Mouse (Mus musculus) left cerebral cortex, postnatal 25 days (tissue): ENCODE measurements around the gene Polr3c. TPM values are rescaled to one million over a fixed set of nuclear protein-coding genes. Genes with fewer than 3 reads are reported as not detected.
A peak's percentile ranks its signal among the peaks of the same experiment; 100 is the strongest.
"Not testable (repeated sequence)": the region's sequence is repeated elsewhere in the genome, so short reads cannot be mapped to it uniquely, and the experiment has no call there.

ENCODE experiments used
- DNase-seq, 2 experiments: peaks; one replicate each; pipeline ENCODE4 v3.0.0; 2022; ENCODE audit warnings: low spot score in 2 of 2, mixed read lengths in 1 of 2
- intact Hi-C: fragments of 180-260 bp; cut with DNase I; formaldehyde crosslinking; loops from one replicate; pipeline ENCODE4 v1.15.1; 2025
- total RNA-seq, 2 experiments: library from RNA; stranded (reverse); gene quantifications; 2 replicates each; pipeline ENCODE4 v1.2.3; 2021

Polr3c gene
- total RNA-seq = 10 to 100 TPM; 25.0 to 27.5 TPM

DNA sequence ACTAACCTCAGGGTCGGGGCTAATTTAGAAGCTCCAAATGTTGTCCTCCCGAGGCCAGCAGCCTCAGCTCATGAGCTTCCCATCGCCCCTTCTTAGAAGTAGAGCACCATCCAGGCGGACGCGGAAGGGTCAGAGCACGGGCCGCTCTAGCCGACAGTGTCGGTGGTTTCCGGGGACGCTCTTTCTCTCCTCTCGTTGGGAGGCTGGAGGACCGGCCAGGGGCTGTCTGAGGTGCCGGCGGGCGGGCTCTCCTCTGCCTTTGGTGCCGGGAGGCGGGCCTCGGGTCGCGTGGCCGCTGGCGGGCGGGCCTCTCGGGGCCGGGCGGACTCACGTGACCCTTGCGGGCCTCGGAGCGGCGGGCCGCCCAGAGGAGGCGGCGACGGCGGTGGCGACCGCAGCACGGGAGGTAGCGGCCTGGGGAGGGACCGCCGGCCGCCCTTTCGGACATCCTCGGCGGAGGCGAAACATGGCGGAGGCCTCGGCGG, at the start of gene Polr3c, which contains the start of gene Rnf115:
Polr3c (minus strand) TSS at position 286 of the 485 bp plus-strand sequence.
Rnf115 (plus strand) TSS at position 322 of the 485 bp plus-strand sequence.
- intact Hi-C loops = no loop called here
- peak; percentile 96 to 97 for DNase-seq

DNA sequence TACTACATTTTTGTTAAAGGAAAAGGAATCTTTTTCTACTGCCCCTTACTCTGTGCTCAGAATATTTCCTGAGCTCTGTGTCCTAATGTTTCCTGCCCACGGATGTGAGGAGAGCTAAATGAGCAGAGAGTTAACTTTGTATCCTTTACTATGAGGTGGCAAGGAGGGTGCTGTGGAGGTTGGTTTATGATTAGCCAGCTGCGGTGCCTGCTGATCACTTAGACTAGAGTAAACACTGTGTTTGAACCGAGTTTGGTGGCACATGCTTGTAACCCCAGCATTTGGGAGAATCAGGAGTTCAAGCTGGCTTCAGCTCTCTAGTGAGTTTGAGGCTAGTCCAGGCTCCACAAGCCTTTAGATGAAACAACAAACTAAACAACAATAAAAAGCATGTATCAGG, 49.7 kb upstream of the Polr3c start:
- intact Hi-C loops = no loop called here
- DNase-seq = no peak

DNA sequence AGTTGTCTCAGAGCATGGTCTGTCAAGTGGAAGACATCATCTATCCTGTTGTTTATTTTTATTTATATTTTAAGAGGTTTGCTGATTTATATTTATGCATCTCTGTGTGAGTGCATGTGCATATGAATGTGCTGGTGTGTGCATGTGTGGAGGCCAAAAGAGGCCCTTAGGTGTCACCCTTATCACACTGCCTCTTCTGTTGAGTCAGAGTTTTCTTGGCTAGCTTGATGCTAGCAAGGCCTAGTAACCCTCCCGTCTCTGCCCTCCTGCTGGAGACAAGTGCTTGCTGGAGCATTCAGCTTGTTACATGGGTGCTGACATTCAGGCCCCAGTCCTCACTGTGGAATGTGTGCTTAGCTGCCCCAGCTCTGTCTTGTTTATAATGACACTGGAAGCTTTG, 45.5 kb upstream of the Polr3c start:
- DNase-seq = no peak
- intact Hi-C loops = no loop called here

DNA sequence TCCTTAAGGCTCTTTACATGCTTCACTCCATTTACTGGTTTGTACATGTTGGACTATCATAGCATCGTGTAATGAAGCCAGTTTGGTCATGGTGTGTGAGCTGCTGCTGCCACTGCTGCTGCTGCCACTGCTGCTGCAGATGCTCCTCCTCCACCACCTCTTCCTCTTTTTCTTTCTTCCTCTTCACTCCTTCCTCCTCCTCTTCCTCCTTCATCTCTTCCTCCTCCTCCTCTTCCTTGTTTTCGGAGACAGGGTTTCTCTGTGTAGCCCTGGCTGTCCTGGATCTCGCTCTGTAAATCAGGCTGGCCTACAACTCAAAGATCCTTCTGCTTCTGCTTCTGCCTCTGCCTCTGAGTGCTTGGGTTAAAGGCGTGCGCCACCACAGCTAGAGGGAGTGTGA, 42.5 kb upstream of the Polr3c start:
- intact Hi-C loops = no loop called here
- no peak for DNase-seq

DNA sequence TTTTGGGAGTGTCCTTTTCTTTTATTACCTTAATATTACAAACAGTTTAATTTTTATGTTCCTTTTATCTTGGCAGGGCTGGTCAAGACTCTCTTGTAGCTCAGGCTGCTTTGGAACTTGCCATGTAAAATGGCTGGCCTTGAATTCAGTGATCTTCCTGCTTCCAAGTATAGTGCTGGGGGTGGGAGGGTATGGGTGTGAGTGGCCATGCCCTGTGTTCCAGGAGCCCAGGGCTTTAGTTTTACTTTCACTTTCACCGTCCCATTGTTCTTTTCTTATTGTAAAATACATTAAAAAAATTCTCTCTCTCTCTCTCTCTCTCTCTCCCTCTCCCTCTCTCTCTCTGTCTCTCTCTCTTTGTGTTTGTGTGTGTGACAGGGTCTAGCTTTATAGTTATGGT, 37.1 kb upstream of the Polr3c start:
- DNase-seq = no peak
- intact Hi-C loops = no loop called here

DNA sequence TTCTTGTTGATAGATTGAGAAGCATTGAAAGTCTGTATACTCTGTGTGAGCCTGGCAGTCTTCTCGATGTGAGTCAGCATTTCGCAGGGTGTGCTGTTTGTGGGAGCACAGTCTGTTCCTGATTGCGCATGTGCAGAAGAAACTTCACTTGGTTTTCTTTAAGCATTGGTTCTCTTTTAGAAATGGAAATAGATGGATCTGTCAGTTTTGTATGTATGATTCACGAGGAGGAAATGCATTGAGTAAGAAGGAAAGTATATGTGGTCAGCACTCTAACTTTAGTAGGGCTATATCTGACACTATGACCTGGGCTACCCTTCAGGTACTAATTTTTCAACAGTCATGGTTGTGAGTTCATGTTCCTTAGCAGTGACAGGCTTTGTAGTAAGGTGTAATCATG, 32.3 kb upstream of the Polr3c start:
- intact Hi-C loops = no loop called here
- DNase-seq = peak; percentile 13 to 75

DNA sequence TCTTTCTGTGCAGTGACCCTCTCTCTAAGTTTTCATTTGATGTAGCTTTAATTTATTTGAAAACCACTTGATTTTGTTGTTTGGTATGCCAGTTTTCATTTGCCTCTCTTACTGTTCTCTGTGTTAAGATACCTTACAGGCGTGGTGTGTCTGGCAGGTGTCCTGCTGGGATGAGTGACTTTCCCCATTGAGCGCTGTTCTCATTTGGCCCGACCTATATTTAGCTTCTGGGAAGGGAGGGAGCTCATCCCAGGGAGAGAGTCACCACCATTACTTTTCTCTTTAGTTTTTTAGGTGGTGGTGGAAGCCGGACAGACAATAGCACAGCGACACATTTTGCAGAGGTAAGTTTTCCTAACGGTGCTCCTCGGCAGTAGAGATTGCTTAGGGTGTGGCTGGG, 30.3 kb upstream of the Polr3c start:
- intact Hi-C loops = no loop called here
- peak in 1 of 2 experiments; percentile 25 for DNase-seq

DNA sequence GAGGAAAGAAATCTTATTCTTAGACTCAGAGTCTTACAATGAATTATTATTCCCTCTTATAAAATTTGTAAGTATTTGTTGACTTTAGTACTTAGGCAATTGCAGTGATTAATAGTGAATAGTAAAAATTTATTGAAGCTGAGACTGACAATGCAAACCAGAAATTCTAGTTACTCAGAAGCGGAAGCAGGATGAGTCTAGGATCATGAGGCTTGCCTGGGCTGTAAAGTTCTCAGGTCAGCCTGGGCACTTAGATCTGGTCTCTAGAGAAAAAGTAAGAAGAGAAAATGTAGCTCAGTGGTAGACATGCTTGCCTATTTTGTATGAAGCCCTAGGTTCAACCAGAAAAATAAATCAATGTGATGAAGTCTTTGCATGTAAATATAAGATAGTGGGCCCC, 28.5 kb upstream of the Polr3c start:
- no peak for DNase-seq
- intact Hi-C loops = no loop called here

DNA sequence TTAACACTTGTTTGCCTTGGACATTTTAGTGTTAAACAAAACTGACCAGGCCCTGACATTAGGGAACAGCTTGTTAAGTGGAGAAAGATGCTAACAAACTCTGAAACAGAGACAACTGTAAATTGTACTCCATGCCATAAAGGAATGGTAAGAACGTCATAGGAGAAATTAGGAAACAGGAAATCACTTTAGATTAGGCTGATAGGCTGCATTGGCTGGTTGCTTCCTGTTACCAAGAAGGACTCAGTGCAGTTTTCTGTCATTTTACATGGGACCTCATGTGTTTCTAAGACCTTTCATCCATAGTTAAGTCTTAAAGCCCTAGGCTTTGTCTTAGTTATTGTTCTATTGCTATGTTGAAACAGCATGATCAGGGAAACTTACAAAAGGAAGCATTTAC, 19.4 kb upstream of the Polr3c start:
- DNase-seq = no peak
- intact Hi-C loops = no loop called here

DNA sequence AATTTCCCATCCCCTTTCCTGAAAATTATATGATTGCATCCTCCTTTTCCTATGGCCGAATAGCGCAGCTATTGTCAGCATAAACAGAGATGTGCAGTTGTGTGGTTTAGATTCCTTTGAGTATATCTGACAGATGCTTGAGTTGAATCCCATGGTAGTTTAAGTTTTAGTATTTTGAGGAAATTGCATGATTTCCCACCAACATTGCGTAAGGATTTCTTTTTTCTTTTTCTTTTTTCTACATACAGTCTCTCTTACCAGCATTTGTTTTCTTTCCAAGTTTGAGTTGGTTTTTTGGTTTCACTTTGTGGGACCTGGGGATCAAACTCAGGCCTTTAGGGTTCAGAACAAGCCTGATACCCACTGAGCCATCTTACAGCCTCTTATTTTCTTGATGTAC, 16.9 kb upstream of the Polr3c start:
- intact Hi-C loops = no loop called here

DNA sequence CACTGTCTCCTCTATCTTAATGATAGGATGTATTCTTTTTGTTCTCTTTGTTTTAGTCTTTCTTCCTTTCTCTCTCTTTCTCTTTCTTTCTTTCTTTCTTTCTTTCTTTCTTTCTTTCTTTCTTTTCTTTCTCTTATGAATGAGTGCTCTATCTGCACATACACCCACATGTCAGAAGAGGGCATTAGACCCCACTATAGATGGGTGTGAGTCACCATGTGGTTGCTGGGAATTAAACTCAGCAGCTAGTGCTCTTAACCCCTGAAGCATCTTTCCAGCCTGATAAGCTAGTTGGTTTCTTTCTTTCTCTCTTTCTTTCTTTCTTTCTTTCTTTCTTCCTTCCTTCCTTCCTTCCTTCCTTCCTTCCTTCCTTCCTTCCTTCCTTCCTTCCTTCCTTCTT, 12.9 kb upstream of the Polr3c start:
- intact Hi-C loops, DNase-seq: not testable (repeated sequence)

More for the DNA sequence above, 16.9 kb upstream of the Polr3c start:
- DNase-seq = no peak

DNA sequence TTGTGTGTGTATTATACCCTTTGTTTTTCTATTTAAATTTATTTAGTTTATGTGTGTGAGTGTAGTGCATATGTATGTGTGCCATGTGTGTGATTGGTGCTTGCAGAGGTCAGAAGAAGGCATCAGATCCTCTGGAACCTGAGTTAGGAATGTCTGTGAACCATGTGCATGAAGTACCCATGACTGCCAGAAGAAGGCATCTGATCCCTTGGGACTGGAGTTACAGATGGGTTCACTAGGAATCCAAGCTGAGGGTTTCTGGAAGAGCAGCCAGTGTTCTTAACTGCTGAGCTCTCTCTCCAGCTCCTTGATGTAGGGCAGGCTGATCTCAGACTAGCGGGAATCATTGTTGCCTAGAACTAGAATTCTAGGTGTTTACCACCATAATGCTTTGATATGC, 10.6 kb upstream of the Polr3c start:
- intact Hi-C loops = no loop called here
- no peak for DNase-seq

DNA sequence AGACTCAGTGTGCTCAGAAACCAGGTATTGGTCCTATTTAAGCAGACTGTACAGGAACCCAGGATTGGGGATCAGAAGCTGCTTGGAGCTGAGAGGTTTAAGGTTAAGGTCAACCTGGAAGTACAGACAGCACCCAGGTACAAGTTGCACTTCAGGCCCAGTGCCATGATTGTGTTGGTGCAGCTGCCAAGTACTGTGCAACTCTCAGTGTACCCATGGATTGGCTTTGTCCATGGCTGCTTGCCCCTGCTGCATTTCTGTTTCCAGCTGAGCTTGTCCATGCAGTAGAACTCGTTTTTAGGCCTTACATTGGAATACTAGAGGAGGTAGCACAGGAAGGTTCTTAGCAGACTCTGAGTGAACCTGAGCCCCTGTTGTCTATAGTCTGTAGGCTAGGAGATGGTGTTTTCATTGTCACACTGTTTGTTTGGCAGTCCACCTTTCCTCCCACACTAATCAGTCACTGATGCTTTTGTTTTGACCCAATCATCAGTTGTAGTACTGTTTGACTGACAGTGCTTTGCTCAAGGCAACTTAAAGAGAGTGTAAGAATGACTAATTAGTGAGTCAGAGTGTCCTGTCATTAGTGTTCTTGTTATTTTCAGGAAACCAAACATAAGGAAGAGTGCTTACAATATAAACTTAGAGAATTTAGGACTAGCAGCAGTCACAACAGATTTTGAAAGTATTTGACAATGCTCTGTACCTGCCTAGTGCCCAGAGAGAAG, 9.7 kb upstream of the Polr3c start:
- no peak for DNase-seq
- intact Hi-C loops = no loop called here

DNA sequence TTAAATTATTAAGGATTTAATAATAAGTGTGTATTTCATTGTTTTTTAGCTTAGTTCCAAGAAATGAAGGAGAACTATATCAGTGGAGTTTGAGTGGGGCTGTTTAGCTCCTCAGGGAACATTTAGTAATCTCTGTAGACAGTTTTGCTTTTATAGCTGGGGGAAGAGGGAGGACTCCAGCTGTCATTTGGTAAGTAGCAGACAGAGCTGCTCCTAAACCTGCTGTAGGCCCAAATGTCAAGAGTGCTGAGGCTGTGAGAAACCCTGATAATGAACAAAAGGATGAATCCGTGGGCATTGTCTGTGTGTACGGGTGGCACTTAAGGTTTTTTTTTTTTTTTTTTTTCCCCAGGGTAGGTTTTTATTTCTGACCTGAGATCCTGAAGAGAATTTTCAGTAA, 7.8 kb upstream of the Polr3c start:
- DNase-seq = peak in 1 of 2 experiments; percentile 33
- intact Hi-C loops = no loop called here

DNA sequence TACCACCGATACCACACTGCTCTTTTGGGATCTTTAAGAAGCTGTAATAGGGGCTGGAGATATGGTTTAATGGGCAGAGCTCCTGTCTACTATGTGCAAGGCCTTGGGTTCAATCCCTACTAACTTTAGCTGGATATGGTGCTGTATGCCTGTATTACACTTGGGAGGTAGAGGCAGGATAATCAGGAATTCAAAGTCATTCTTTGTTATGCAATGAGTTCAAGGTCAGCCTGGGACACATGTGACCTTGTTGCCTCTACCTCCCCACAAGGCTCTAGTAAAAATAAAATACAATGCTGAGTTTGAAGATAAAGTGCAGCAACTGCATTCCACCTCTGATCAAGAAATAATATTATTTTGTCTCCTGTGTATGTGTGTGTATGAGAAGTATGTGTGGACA, 6.6 kb upstream of the Polr3c start:
- intact Hi-C loops = no loop called here
- DNase-seq = no peak

DNA sequence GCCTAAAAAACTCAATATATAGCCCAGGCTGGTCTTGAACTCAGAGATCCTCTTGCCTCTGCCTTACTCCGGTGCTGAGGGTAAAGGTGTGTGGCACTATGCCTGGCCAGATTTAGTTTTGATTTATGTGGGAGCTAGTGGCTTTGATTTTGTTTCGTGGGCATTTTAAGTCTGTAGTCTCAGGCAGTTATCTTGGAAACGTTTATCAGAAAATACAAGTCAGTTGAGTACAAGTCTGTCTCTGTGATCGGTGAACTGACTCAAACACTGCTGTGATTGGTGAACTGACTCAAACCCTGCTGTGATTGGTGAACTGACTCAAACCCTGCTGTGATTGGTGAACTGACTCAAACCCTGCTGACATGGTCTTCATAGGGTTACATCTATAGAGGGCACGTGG, 3.4 kb upstream of the Polr3c start:
- intact Hi-C loops = no loop called here
- no peak for DNase-seq

DNA sequence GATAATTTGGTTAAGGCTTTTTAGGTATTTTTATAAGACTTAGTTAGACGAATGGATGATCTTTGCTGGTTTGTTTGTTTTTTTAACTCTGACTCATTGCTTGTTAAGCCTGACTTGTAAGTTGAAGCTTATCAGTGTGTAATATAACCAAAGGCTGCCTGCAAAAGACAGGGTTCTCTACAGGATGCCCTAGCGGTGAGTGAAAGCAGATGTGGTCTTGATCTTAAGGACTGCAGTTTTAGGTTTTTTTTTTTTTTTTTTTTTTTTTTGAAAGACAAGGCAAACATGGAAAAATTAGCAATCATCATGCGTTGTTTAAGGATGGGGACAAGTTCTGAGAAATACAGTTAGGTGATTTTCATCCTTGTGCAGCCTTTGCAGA, 2.0 kb upstream of the Polr3c start:
- intact Hi-C loops = no loop called here
- no peak for DNase-seq

DNA sequence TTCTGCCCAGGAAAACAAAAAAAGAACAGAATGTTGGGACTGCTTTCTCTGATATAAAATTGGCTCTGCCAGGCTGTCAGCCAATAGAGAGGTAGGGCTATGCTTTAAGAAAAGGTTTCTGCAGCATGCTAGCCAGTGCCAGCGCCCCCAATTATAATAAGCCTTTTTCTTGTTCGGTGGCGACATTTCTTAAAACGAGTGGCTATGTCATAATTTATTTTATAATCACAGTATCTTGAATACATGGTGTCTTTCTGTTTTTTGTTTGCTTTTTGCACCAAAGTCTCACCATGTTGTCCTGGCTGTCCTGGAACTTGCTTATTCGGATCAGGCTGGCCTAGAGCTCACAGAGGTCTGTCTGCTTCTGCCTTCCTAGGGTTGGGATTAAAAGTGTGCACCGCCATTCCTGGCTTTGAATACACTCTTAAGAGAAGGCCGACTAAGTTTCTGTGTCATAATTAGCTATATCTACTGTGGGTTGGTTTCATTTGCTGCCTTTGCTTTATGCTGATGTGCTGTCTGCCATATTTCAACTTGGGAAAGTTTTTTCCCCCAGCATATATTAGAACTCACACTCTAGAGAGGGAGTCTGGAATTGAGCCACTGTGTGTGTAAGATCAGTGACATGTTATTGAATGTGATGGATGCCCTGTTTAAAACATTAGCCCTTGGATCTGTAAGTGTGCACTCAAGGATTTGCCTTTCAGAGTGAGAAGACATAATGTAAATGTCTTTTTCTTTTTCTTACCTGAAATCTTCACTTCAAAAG, 1.4 kb upstream of the Polr3c start:
- intact Hi-C loops = no loop called here
- no peak for DNase-seq

DNA sequence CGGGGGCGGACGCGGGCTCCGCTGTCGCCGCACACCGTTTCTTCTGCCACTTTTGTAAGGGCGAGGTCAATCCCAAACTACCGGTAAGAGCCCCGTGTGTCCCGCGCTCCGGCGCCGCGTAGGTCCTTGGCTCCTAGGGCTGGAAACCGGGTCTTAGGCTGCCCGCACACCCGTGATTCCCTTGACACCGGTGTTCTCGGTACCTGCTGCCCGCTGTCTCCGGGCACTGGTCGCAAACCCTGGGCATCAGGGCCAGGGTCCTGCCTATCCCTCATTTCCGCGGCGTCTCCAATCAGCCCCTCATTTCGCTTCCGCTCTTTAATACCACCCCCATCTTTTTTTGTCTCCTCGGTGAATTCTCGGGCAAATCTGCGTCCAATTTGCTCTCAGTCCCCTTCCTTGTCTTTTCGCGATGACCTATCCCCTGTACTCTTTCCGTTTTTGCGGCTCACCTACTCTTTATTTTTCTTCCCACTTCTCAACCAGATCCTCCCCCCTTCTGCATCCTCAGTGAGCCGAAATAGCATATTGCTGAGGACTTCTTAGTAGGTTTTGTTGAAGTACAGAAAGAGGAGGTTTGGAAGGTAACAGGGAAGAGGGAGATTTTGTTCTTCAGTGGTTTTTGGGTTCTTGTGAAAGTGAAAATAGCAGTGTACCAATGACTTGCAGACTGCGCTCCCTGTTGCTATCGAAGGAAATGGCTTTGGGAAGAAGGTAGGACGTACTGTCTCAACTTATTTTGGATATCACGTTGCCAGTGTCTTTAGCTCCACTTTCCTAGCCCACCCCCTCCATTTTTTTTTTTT, 603 bp upstream of the Polr3c start:
- intact Hi-C loops = no loop called here
- peak; percentile 36 to 77 for DNase-seq

DNA sequence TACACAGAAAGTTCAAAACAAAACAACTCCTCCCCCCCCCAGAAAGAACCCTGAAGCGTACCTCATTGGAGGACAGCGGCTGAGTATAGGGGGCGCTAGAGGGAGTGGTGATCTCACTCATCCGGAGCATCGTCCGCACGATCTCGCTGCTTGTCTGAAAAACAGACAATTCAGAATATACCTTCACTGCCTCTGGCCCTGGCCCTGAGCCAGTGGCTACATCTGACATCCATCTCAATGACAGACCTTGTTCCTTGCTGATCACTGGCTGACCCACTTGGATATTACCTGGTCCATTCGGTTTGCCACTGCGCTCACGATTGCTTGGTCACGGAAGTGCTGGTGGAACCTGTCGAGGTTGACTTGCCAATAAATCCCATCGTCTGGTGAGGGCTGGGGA, 8.3 kb downstream of the Polr3c start:
- DNase-seq = peak in 1 of 2 experiments; percentile 43
- intact Hi-C loops = no loop called here
